Mouse (Mus musculus) c-Kit-positive CD71-positive TER-119-positive erythroid progenitor cells, embryonic 14.5 days (primary cell): Measurements from ENCODE around the gene Gm21366.
"Not testable (repeated sequence)": the region's sequence is repeated elsewhere in the genome, so short reads cannot be mapped to it uniquely, and the experiment has no call there.

ENCODE experiments used
- DNase-seq: peaks from one replicate; pipeline ENCODE4 v3.0.0-alpha.2; 2013; ENCODE audit warnings: low spot score

The Gm21366 gene

DNA sequence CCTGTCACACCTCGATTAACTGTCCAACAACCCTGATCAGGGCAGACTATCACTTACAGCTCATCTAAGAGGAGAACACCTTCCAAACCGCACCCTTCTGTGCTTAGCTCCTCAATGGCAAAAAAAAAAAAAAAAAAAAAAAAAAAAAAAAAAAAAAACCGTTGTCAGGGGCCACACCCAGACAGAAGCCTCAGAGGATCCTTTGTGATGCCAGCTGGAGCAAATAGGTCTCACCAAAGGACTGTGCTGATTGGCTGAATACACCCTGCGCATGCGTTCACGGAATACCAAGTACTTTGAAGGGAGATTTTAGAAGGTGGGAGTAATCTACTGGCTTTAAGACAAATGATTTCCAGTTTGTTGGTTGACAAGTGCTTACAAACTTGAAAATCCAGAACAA is at the start of gene Gm21366:
TSS of gene Gm21366 (minus strand) at position 101 of the 400 bp plus-strand sequence.
- not testable (repeated sequence) for DNase-seq
